Mouse (Mus musculus): Measurements from ENCODE around the gene Ptprcap.

GRCm38 (mm10) chr19:4194776-4195650 is 41.6 kb downstream of the Ptprcap start:
- TF ChIP-seq POLR2A (IDR thresholded peaks at IDR 0.05; ENCODE audit: extremely low read depth, insufficient read depth, low read length) = no peak
- TF ChIP-seq CTCF (IDR thresholded peaks at IDR 0.05; ENCODE audit: low read depth, low read length) = no peak

Data from liver, adult 2 months (tissue).